Mouse (Mus musculus) embryonic facial prominence, embryonic 12.5 days (tissue): Measurements from ENCODE around the gene Katnb1. TPM values are rescaled to one million over a fixed set of nuclear protein-coding genes. Genes with fewer than 3 reads are reported as not detected.

Source experiments
- ATAC-seq: fragments of 200-750 bp; cut with Nextera tagmentation; 2 replicates; pipeline ENCODE4 v1.8.0; 2017; ENCODE audit not compliant: insufficient number of reproducible peaks, insufficient read depth, low FRiP score, low TSS enrichment
- H3K27ac ChIP-seq: fragments of 300-500 bp; sonication (generic); 2 replicates; pipeline ENCODE4 v1.5.1; 2016; ENCODE audit warnings: mild to moderate bottlenecking
- H3K27me3 ChIP-seq: fragments of 300-500 bp; sonication (generic); 2 replicates; pipeline ENCODE4 v1.6.1; 2016; ENCODE audit warnings: mild to moderate bottlenecking, moderate library complexity
- H3K36me3 ChIP-seq: fragments of 300-500 bp; sonication (generic); 2 replicates; pipeline ENCODE4 v1.6.1; 2016; ENCODE audit warnings: mild to moderate bottlenecking
- H3K4me1 ChIP-seq: fragments of 300-500 bp; sonication (generic); 2 replicates; pipeline ENCODE4 v1.6.1; 2016
- H3K4me2 ChIP-seq: fragments of 300-500 bp; sonication (generic); replicated peaks from 2 replicates; pipeline ENCODE4 v1.6.1; 2016; ENCODE audit warnings: mild to moderate bottlenecking, moderate library complexity
- H3K4me3 ChIP-seq: fragments of 300-500 bp; sonication (generic); 2 replicates; pipeline ENCODE4 v1.5.1; 2016; ENCODE audit warnings: mild to moderate bottlenecking
- H3K9ac ChIP-seq: fragments of 300-500 bp; sonication (generic); 2 replicates; pipeline ENCODE4 v1.6.1; 2016; ENCODE audit warnings: mild to moderate bottlenecking, moderate library complexity
- H3K9me3 ChIP-seq: fragments of 300-500 bp; sonication (generic); 2 replicates; pipeline ENCODE4 v1.6.1; 2016; ENCODE audit warnings: mild to moderate bottlenecking, moderate library complexity
- WGBS: fragments of 180-500 bp; shearing (Covaris S2); methylation state at CpG from one replicate; pipeline ENCODE4 v1.1.7; 2016; 5-methylcytosine and 5-hydroxymethylcytosine counted together
- polyA plus RNA-seq: library from polyadenylated mRNA; unstranded; fragments of >200 nt; fragmentation: Nextera tagmentation; extraction: Ambion mirVana; gene quantifications from 2 replicates; pipeline ENCODE4 v1.2.1, GENCODE M21; 2016

Gene Katnb1
- polyA plus RNA-seq, 1 experiment from 2014 or later: 30.9 TPM

GRCm38 (mm10) chr8:95058661-95059060, 22.3 kb upstream of the Katnb1 start:
- no peaks in the 10 kb centered on the region for H3K9me3 ChIP-seq
- H3K27me3 ChIP-seq: no peaks in the 10 kb centered on the region
- H3K9ac ChIP-seq: no peak overlapping the region
- H3K27ac ChIP-seq: no peak overlapping the region
- no peak overlapping the region for H3K4me2 ChIP-seq
- 83% methylated on average over 6 of the region's 6 CpGs for WGBS
- no peaks in the 10 kb centered on the region for H3K4me1 ChIP-seq
- ATAC-seq: no peak
- H3K4me3 ChIP-seq: no peak overlapping the region
- H3K36me3 ChIP-seq: no peaks in the 10 kb centered on the region

GRCm38 (mm10) chr8:95059812-95060533, 21.0 kb upstream of the Katnb1 start:
- ATAC-seq: no peak

GRCm38 (mm10) chr8:95064531-95064930, 16.5 kb upstream of the Katnb1 start:
- Histone ChIP-seq H3K9ac (no peak overlapping the region), H3K4me1 (no peaks in the 10 kb centered on the region), H3K27me3 (no peaks in the 10 kb centered on the region), H3K4me2 (no peak overlapping the region), H3K27ac (no peak overlapping the region), H3K4me3 (no peak overlapping the region), H3K36me3 (no peaks in the 10 kb centered on the region), H3K9me3 (no peaks in the 10 kb centered on the region)
- 86% methylated on average over 2 of the region's 2 CpGs for WGBS
- no peak for ATAC-seq

More at GRCm38 (mm10) chr8:95059812-95060533, 21.0 kb upstream of the Katnb1 start:
- Histone ChIP-seq H3K9ac (no peak overlapping the region), H3K4me3 (no peak overlapping the region), H3K36me3 (no peaks in the 10 kb centered on the region), H3K9me3 (no peaks in the 10 kb centered on the region), H3K27me3 (no peaks in the 10 kb centered on the region), H3K4me2 (no peak overlapping the region), H3K4me1 (no peaks in the 10 kb centered on the region), H3K27ac (no peak overlapping the region)
- WGBS: 60% methylated on average over 6 of the region's 6 CpGs

GRCm38 (mm10) chr8:95067582-95067981, 13.4 kb upstream of the Katnb1 start:
- Histone ChIP-seq H3K27ac (no peak overlapping the region), H3K4me3 (no peak overlapping the region), H3K27me3 (no peaks in the 10 kb centered on the region), H3K9ac (no peak overlapping the region), H3K9me3 (no peaks in the 10 kb centered on the region), H3K36me3 (no peaks in the 10 kb centered on the region), H3K4me2 (no peak overlapping the region), H3K4me1 (no peaks in the 10 kb centered on the region)
- ATAC-seq: no peak; the same call in 1 of the 2 replicates
- WGBS: 42% methylated on average over 3 of the region's 3 CpGs

GRCm38 (mm10) chr8:95075504-95075903, 5.5 kb upstream of the Katnb1 start:
- WGBS: 73% methylated on average over 3 of the region's 3 CpGs
- Histone ChIP-seq H3K9ac (no peak overlapping the region), H3K4me1 (no peaks in the 10 kb centered on the region), H3K4me3 (no peak overlapping the region), H3K4me2 (no peak overlapping the region), H3K9me3 (no peaks in the 10 kb centered on the region), H3K27me3 (no peaks in the 10 kb centered on the region), H3K27ac (no peak overlapping the region), H3K36me3 (no peaks in the 10 kb centered on the region)
- no peak for ATAC-seq

GRCm38 (mm10) chr8:95076151-95076550, 4.8 kb upstream of the Katnb1 start:
- no peak overlapping the region for H3K4me2 ChIP-seq
- H3K9ac ChIP-seq: no peak overlapping the region
- no peaks in the 10 kb centered on the region for H3K27me3 ChIP-seq
- H3K4me3 ChIP-seq: no peak overlapping the region
- no peaks in the 10 kb centered on the region for H3K36me3 ChIP-seq
- no peaks in the 10 kb centered on the region for H3K9me3 ChIP-seq
- WGBS: 80% methylated on average over 17 of the region's 17 CpGs
- no peaks in the 10 kb centered on the region for H3K4me1 ChIP-seq
- H3K27ac ChIP-seq: no peak overlapping the region
- ATAC-seq: no peak

GRCm38 (mm10) chr8:95078055-95078454, 2.9 kb upstream of the Katnb1 start:
- Histone ChIP-seq H3K27ac (no peak overlapping the region), H3K4me3 (no peak overlapping the region), H3K27me3 (no peaks in the 10 kb centered on the region), H3K4me1 (peaks cover 10% of the 10 kb centered on the region), H3K9ac (no peak overlapping the region), H3K36me3 (peaks cover 4% of the 10 kb centered on the region; the same call in 1 of the 2 replicates), H3K9me3 (no peaks in the 10 kb centered on the region), H3K4me2 (no peak overlapping the region)
- 93% methylated on average over 3 of the region's 3 CpGs for WGBS
- ATAC-seq: no peak

- 78% methylated on average over 4 of the region's 4 CpGs for WGBS
- Histone ChIP-seq H3K9me3 (no peaks in the 10 kb centered on the region), H3K27me3 (no peaks in the 10 kb centered on the region), H3K4me3 (no peak overlapping the region), H3K4me1 (peaks cover 10% of the 10 kb centered on the region), H3K4me2 (no peak overlapping the region), H3K27ac (no peak overlapping the region), H3K36me3 (peaks cover 12% of the 10 kb centered on the region), H3K9ac (no peak overlapping the region)
- ATAC-seq: no peak
Measured at GRCm38 (mm10) chr8:95079305-95079704, 1.7 kb upstream of the Katnb1 start.

- Histone ChIP-seq H3K9ac (peak overlapping the region; percentile 84), H3K4me1 (peaks cover 10% of the 10 kb centered on the region), H3K36me3 (peaks cover 24% of the 10 kb centered on the region), H3K27ac (peak overlapping the region; percentile 74; the same call in 1 of the 2 replicates), H3K9me3 (no peaks in the 10 kb centered on the region), H3K27me3 (no peaks in the 10 kb centered on the region), H3K4me3 (peak overlapping the region; percentile 85), H3K4me2 (peak overlapping the region; percentile 94)
- no peak for ATAC-seq
- WGBS: 8% methylated on average over 11 of the region's 11 CpGs
Measured at GRCm38 (mm10) chr8:95081650-95082049, 664 bp downstream of the Katnb1 start.

- ATAC-seq: no peak
- Histone ChIP-seq H3K9me3 (no peaks in the 10 kb centered on the region), H3K4me3 (no peak overlapping the region), H3K9ac (no peak overlapping the region), H3K4me1 (peaks cover 10% of the 10 kb centered on the region), H3K27me3 (no peaks in the 10 kb centered on the region), H3K36me3 (peaks cover 48% of the 10 kb centered on the region), H3K27ac (no peak overlapping the region), H3K4me2 (no peak overlapping the region)
- WGBS: 90% methylated on average over 4 of the region's 4 CpGs
Measured at GRCm38 (mm10) chr8:95084261-95084660, 3.3 kb downstream of the Katnb1 start.

- ATAC-seq: no peak
- H3K4me2 ChIP-seq: no peak overlapping the region
- no peak overlapping the region for H3K9ac ChIP-seq
- 89% methylated on average over 10 of the region's 10 CpGs for WGBS
- peaks cover 51% of the 10 kb centered on the region for H3K36me3 ChIP-seq
- no peaks in the 10 kb centered on the region for H3K27me3 ChIP-seq
- H3K4me1 ChIP-seq: peaks cover 10% of the 10 kb centered on the region
- H3K9me3 ChIP-seq: no peaks in the 10 kb centered on the region
- H3K4me3 ChIP-seq: no peak overlapping the region
- H3K27ac ChIP-seq: no peak overlapping the region
Measured at GRCm38 (mm10) chr8:95084744-95085431, 3.9 kb downstream of the Katnb1 start.
